Mouse (Mus musculus) brain, embryonic 14.5 days (tissue): Measurements from ENCODE around the gene Gfpt1.

Experiments
- CTCF ChIP-seq: fragments of 200-500 bp; IDR thresholded peaks from 2 replicates; pipeline ENCODE4 v1.5.1; 2012; ENCODE audit warnings: inconsistent platforms, mild to moderate bottlenecking, moderate library complexity, borderline replicate concordance; ENCODE audit not compliant: insufficient read depth, insufficient read length; ENCODE audit errors: extremely low read depth
- POLR2A ChIP-seq: fragments of 200-500 bp; IDR thresholded peaks from 2 replicates; pipeline ENCODE4 v1.6.1; 2012; ENCODE audit warnings: mild to moderate bottlenecking, inconsistent platforms, borderline replicate concordance; ENCODE audit not compliant: poor library complexity, insufficient read depth, insufficient read length, severe bottlenecking; ENCODE audit errors: extremely low read depth

- no peak for TF ChIP-seq CTCF
- TF ChIP-seq POLR2A, result no peak
Measured at GRCm38 (mm10) chr6:87045507-87045906, 2.9 kb downstream of the Gfpt1 start.
